Mouse (Mus musculus) embryonic facial prominence, embryonic 12.5 days (tissue): ENCODE measurements around the gene Ggct. TPM values are rescaled to one million over a fixed set of nuclear protein-coding genes. Genes with fewer than 3 reads are reported as not detected.

Source experiments
- ATAC-seq: fragments of 200-750 bp; cut with Nextera tagmentation; 2 replicates; pipeline ENCODE4 v1.8.0; 2017; ENCODE audit not compliant: insufficient number of reproducible peaks, insufficient read depth, low FRiP score, low TSS enrichment
- H3K27ac ChIP-seq: fragments of 300-500 bp; sonication (generic); 2 replicates; pipeline ENCODE4 v1.5.1; 2016; ENCODE audit warnings: mild to moderate bottlenecking
- H3K27me3 ChIP-seq: fragments of 300-500 bp; sonication (generic); 2 replicates; pipeline ENCODE4 v1.6.1; 2016; ENCODE audit warnings: mild to moderate bottlenecking, moderate library complexity
- H3K36me3 ChIP-seq: fragments of 300-500 bp; sonication (generic); 2 replicates; pipeline ENCODE4 v1.6.1; 2016; ENCODE audit warnings: mild to moderate bottlenecking
- H3K4me1 ChIP-seq: fragments of 300-500 bp; sonication (generic); 2 replicates; pipeline ENCODE4 v1.6.1; 2016
- H3K4me2 ChIP-seq: fragments of 300-500 bp; sonication (generic); replicated peaks from 2 replicates; pipeline ENCODE4 v1.6.1; 2016; ENCODE audit warnings: mild to moderate bottlenecking, moderate library complexity
- H3K4me3 ChIP-seq: fragments of 300-500 bp; sonication (generic); 2 replicates; pipeline ENCODE4 v1.5.1; 2016; ENCODE audit warnings: mild to moderate bottlenecking
- H3K9ac ChIP-seq: fragments of 300-500 bp; sonication (generic); 2 replicates; pipeline ENCODE4 v1.6.1; 2016; ENCODE audit warnings: mild to moderate bottlenecking, moderate library complexity
- H3K9me3 ChIP-seq: fragments of 300-500 bp; sonication (generic); 2 replicates; pipeline ENCODE4 v1.6.1; 2016; ENCODE audit warnings: mild to moderate bottlenecking, moderate library complexity
- WGBS: fragments of 180-500 bp; shearing (Covaris S2); methylation state at CpG from one replicate; pipeline ENCODE4 v1.1.7; 2016; 5-methylcytosine and 5-hydroxymethylcytosine counted together
- polyA plus RNA-seq: library from polyadenylated mRNA; unstranded; fragments of >200 nt; fragmentation: Nextera tagmentation; extraction: Ambion mirVana; gene quantifications from 2 replicates; pipeline ENCODE4 v1.2.1, GENCODE M21; 2016

The Ggct gene
- 9.8 and 12.5 TPM in 2 replicates for polyA plus RNA-seq

DNA sequence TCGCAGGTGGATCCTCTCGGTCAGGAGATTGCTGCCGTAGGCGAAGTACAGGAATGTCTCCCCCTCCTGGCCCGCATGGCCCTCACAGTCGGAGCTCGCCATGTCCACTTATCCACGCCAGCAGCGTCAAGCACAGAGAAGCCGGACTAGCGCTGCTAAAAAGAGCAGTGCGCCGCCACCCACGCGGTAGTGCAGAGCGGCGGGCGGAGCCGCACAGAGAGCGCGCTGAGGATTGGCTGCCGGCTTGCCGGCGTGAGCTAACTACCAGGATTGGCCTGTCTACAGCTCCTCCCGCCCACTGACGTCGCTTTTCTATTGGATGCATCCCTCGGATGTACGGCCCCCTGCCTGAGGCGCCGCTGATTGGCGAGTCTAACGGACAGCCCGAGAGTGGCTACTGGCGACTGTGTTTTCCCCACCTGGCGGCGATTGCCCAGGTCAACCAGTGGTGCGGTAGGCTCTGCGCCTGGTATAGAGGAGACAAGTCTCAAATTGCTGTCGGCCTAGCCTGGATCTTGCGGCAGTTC is at the start of gene Ggct:
Gene Ggct, minus strand, starts transcription at position 217 of the 527 bp plus-strand sequence.
- peak within 1 kb of the TSS; percentile 51 for H3K4me3 ChIP-seq
- WGBS, result under 1% methylated on average over 41 of the region's 41 CpGs
- H3K27me3 ChIP-seq, result no peaks in the 10 kb centered on the region
- peak within 1 kb of the TSS; percentile 82 for H3K4me2 ChIP-seq
- no peaks in the 10 kb centered on the region for H3K36me3 ChIP-seq
- ATAC-seq, result peak; percentile 100
- no peak within 1 kb of the TSS for H3K27ac ChIP-seq
- H3K9me3 ChIP-seq, result no peaks in the 10 kb centered on the region
- peak within 1 kb of the TSS; percentile 58 for H3K9ac ChIP-seq
- H3K4me1 ChIP-seq, result peaks cover 7% of the 10 kb centered on the region; the same call in 1 of the 2 replicates

DNA sequence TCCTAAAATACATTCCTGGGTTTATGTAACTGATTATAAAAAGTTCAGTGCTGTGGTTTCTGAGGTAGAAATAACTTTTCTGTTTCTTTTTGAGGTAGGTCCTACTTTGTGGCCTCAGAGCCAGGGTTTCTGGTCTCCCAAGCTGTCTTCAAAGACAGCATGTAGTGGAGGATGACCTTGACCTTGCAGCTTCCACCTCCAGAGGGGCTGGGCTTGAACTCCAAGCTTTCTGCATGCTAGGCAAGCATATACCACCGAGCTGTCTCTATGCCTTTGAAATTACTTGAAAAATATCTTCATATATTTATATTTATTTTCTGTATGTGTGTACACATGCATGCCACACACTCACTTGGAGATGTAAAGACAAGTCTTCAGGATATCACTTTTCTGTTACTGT is 47.3 kb upstream of the Ggct start:
- no peak overlapping the region; the same call in 1 of the 2 replicates for H3K9ac ChIP-seq
- no peak for ATAC-seq
- no peaks in the 10 kb centered on the region for H3K36me3 ChIP-seq
- no peak overlapping the region for H3K27ac ChIP-seq
- H3K27me3 ChIP-seq, result no peaks in the 10 kb centered on the region
- no peaks in the 10 kb centered on the region for H3K9me3 ChIP-seq
- WGBS, result 52% methylated on average over 1 of the region's 1 CpGs
- H3K4me1 ChIP-seq, result peaks cover 11% of the 10 kb centered on the region; the same call in 1 of the 2 replicates
- H3K4me3 ChIP-seq, result no peak overlapping the region
- no peak overlapping the region for H3K4me2 ChIP-seq

DNA sequence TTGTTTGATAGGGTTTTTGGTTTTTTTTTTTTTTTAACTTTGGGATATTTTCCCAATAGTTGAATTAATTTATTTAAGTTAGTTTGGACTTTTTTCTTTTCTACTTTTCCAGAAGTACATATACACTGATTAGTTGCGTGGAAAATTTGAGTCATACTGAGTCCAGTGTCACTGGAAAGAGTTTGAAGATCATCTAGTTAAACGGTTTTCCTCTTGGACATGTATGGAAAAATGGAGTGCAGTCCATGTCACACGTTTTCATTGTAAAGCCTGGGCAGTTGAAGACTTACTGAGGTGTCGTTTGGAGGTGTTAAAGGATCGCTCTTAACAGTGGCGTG is 46.7 kb upstream of the Ggct start:
- no peaks in the 10 kb centered on the region for H3K9me3 ChIP-seq
- H3K4me2 ChIP-seq, result peak overlapping the region; percentile 82
- H3K9ac ChIP-seq, result no peak overlapping the region
- no peaks in the 10 kb centered on the region for H3K36me3 ChIP-seq
- H3K4me3 ChIP-seq, result no peak overlapping the region
- no peaks in the 10 kb centered on the region for H3K27me3 ChIP-seq
- peaks cover 11% of the 10 kb centered on the region; the same call in 1 of the 2 replicates for H3K4me1 ChIP-seq
- ATAC-seq, result no peak
- no peak overlapping the region for H3K27ac ChIP-seq
- WGBS, result 83% methylated on average over 6 of the region's 6 CpGs

DNA sequence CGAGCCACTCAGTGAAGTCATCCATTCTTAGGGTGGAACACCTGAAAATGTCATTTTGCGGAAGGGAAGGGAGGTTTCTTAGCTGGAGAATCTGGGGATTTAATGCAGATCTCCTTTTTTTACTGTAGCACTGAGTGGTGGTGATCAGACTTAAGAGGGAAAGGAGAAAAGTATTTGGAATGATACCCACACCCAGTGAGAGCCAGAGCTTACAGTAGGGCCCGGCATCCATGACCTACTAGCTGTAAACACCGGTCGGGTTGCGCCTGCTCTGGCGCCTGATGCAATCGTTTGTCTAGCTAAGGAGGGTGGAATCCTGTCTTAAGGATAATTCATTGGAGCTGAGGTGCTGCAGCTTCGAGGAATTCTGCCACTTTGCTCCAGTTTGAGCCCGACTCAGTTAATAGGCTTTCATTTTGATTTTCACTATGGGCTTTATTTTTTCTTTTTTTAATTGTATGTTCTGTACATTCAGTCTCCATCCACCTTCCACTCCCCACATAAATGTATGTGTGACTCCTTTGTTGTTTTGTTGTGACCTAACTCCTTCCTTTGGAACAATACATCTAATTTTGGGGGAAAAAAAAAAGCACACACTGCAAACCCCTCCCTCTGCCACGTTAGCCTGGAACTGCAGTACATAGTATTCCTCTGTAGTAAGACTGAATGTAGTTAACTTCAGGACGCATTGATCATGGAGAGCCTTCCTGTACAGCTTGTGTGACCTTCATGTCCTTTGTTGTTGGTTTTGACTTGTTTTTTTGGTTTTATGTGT is 46.1 kb upstream of the Ggct start:
- 3% methylated on average over 12 of the region's 12 CpGs for WGBS
- no peak for ATAC-seq
- Histone ChIP-seq H3K4me1 (peaks cover 11% of the 10 kb centered on the region; the same call in 1 of the 2 replicates), H3K4me3 (peak overlapping the region; percentile 97), H3K27ac (peak overlapping the region; percentile 90), H3K9me3 (no peaks in the 10 kb centered on the region), H3K27me3 (no peaks in the 10 kb centered on the region), H3K36me3 (no peaks in the 10 kb centered on the region), H3K9ac (peak overlapping the region; percentile 79), H3K4me2 (peak overlapping the region; percentile 82)

DNA sequence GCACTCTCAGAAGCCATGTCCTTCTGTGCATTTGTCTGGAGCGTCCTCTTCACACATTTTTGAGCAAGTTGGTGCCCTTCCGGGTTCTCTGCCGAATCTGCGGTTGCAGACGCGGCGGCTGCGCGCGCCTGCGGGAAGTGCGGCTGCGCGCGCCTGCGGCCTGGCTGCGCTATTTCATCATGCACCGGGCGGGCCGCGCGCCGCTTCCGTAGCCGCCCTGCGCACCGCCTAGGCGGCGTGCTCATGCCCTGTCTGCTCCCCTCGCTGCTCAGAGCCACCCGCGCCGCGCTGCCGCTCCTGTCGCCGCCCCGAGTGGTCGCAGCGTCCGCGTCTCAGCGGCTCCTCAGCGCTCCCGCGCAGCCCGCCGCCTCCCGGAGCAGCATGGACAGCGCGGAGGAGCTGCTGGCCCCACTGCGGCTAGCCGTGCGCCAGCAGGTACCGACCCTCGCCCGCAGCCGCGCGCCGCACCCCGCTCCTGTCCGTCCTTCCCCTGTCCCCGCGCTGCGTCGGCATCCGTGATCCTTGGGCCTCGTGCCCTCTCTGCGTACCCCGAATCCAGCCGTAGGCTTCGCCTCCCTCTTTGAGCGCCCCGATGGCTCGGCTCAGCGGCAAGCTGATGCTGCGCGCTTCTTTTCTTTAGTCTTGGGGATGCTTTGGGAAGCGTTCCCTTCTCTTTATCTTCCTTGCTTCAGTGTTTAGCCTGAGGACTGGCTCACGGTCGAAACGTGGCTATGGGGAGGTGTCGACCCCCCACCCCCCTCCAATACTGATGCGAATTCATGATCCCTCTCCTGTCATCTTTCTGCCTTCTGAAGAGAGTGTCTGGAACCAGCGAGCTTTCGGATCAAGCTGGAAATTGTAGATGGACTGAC is 45.3 kb upstream of the Ggct start, which contains the start of gene Gars:
Gene Gars, plus strand, starts transcription at position 209 of the 872 bp plus-strand sequence.
- H3K27ac ChIP-seq, result peak within 1 kb of the TSS; percentile 90
- H3K36me3 ChIP-seq, result no peaks in the 10 kb centered on the region
- peak within 1 kb of the TSS; percentile 82 for H3K4me2 ChIP-seq
- ATAC-seq, result peak; percentile 91
- H3K9ac ChIP-seq, result peak within 1 kb of the TSS; percentile 79
- peaks cover 11% of the 10 kb centered on the region; the same call in 1 of the 2 replicates for H3K4me1 ChIP-seq
- H3K27me3 ChIP-seq, result no peaks in the 10 kb centered on the region
- WGBS, result under 1% methylated on average over 87 of the region's 87 CpGs
- H3K9me3 ChIP-seq, result no peaks in the 10 kb centered on the region
- peak within 1 kb of the TSS; percentile 97 for H3K4me3 ChIP-seq

DNA sequence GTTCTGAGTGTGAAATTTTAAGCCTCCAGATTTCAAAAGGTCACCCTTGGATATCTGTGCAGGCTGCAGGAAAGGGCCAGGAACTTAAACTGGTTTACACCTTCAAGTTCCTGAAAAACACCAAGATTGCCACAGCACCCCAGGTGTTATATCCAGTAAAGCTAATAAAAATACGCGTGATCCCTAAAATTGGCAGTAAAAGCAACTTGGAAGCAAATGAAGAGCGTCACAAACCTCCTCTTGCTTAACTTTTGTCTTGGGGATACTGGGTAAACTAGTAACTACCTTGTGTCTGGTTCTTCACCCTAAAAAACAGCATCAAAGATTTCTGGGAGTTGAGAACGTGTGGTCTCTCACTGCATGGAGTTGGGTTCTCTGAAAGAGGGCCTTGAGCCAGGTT is 44.0 kb upstream of the Ggct start:
- WGBS, result 88% methylated on average over 4 of the region's 4 CpGs
- no peaks in the 10 kb centered on the region for H3K9me3 ChIP-seq
- H3K4me3 ChIP-seq, result no peak overlapping the region
- no peak overlapping the region for H3K4me2 ChIP-seq
- H3K27me3 ChIP-seq, result no peaks in the 10 kb centered on the region
- no peak overlapping the region for H3K27ac ChIP-seq
- ATAC-seq, result no peak
- H3K36me3 ChIP-seq, result no peaks in the 10 kb centered on the region
- no peak overlapping the region for H3K9ac ChIP-seq
- peaks cover 11% of the 10 kb centered on the region; the same call in 1 of the 2 replicates for H3K4me1 ChIP-seq

DNA sequence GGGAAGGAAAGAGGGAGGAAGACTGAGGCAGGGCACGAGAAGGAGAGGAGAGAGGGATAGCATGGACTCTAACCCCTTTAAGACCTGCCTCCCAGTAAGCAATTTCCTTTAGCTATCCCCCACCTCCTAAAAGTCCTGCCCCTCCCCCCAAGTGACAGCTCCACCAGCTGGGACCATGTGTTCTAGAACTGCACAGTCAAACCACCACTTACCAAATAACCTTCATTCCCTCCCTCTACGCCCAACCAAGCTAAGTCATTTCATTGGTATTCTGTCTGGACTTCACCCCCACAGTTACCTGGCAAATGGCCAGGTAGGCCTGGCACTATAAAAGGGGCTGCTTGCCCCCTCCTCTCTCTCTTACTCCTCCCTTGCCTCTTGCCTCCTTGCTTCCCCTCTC is 34.9 kb upstream of the Ggct start:
- WGBS, result 68% methylated on average over 1 of the region's 2 CpGs
- Histone ChIP-seq H3K27me3 (no peaks in the 10 kb centered on the region), H3K9ac (no peak overlapping the region), H3K9me3 (no peaks in the 10 kb centered on the region), H3K4me1 (no peaks in the 10 kb centered on the region), H3K4me3 (no peak overlapping the region), H3K27ac (no peak overlapping the region), H3K36me3 (no peaks in the 10 kb centered on the region), H3K4me2 (no peak overlapping the region)
- no peak for ATAC-seq

DNA sequence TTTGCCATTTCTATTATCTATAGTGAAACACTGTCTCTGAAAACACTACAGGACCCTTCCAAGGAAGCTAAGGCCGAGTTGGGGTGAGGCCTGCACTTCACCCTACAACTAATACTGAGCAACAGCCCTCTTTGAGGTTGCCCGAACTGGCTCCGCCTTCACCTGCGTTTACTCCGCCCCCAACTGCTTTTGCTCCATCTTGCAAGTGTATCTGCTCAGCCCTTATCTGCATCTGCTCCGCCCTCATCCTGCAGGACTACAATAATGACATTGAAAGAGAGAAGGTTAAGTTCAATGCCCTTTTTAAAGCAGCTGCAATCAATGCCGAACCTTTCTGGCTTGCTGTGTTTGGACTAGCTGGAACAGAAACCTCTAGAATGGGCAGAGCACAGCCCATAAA is 29.1 kb upstream of the Ggct start:
- WGBS, result 87% methylated on average over 7 of the region's 7 CpGs
- Histone ChIP-seq H3K4me3 (no peak overlapping the region), H3K9ac (no peak overlapping the region), H3K36me3 (no peaks in the 10 kb centered on the region), H3K27me3 (no peaks in the 10 kb centered on the region), H3K9me3 (no peaks in the 10 kb centered on the region), H3K4me1 (0 out of 2 replicates have a peak, but pooled peaks cover 1% of the 10 kb centered on the region), H3K27ac (no peak overlapping the region), H3K4me2 (no peak overlapping the region)
- no peak for ATAC-seq

DNA sequence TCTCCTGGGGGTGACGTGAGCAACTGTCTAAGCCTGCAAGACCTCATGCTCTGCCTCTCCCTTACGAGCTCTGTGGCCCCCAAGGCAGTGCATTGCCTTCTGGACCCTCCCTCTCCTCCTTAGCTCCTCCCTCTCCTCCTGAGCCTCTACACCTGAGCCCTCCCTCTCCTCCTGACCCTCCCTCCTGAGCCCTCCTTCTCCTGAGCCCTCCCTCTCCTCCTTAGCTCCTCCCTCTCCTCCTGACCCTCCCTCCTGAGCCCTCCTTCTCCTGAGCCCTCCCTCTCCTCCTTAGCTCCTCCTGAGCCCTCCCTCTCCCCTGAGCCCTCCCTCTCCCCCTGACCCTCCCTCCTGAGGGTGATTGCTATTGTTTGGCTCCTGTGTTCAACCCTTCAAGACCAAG is 25.7 kb upstream of the Ggct start:
- H3K27ac ChIP-seq, result no peak overlapping the region

DNA sequence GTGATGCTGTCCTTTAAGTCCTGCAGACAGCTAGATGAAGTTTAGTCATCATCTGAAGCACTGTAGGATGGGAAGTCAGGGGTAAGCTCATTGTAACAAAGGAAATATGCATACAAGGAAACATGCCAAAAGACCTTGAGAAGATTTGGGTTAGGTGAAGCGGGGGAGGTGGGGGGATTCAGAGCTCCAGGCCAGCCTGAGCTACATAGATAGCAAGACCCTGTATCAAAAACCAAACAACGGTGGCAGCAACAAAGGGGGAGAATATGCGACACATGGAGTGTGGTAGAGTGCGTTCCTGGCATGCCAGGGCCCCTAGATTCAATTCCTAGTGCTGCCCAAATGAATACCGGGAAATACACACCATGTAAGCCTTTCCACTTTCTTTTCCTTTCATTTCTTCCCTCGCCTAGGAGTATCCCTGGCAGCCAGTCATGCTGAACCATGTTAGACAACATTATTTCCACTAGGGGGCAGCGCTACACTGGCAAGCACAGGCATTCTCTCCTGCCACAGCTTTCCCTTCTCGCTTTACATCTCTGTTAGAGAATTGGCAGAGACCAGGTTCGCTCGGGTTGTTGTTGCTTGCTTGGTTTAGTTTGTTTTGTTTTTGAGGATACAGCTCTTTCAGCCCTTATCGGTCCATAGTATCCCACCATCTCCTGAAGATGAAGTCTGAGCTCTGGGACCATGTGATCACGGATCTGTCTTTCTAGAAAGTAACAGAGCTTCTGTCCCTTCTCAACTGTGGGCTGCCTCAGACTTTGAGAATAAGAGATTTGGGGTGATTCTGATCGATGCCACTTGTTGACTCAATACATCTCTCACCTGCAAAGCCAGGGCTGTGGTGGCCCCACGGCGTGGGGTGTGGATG is 24.2 kb upstream of the Ggct start:
- whole genome bisulfite sequencing, result 29% methylated on average over 15 of the region's 15 CpGs
- 0 out of 2 replicates have a peak, but pooled peaks have one; percentile 43 for ATAC-seq
- no peaks in the 10 kb centered on the region for H3K9me3 ChIP-seq
- 0 out of 2 replicates have a peak, but pooled peaks cover 3% of the 10 kb centered on the region for H3K4me1 ChIP-seq
- H3K27me3 ChIP-seq, result no peaks in the 10 kb centered on the region
- H3K36me3 ChIP-seq, result no peaks in the 10 kb centered on the region
- no peak overlapping the region for H3K27ac ChIP-seq
- no peak overlapping the region for H3K4me2 ChIP-seq
- H3K4me3 ChIP-seq, result no peak overlapping the region
- no peak overlapping the region for H3K9ac ChIP-seq

More for the DNA sequence above, 25.7 kb upstream of the Ggct start:
- H3K27me3 ChIP-seq, result no peaks in the 10 kb centered on the region
- H3K4me3 ChIP-seq, result no peak overlapping the region
- H3K9ac ChIP-seq, result no peak overlapping the region
- no peak overlapping the region for H3K4me2 ChIP-seq
- H3K9me3 ChIP-seq, result no peaks in the 10 kb centered on the region
- 69% methylated on average over 2 of the region's 2 CpGs for WGBS
- no peak for ATAC-seq
- no peaks in the 10 kb centered on the region for H3K36me3 ChIP-seq
- H3K4me1 ChIP-seq, result 0 out of 2 replicates have a peak, but pooled peaks cover 3% of the 10 kb centered on the region

DNA sequence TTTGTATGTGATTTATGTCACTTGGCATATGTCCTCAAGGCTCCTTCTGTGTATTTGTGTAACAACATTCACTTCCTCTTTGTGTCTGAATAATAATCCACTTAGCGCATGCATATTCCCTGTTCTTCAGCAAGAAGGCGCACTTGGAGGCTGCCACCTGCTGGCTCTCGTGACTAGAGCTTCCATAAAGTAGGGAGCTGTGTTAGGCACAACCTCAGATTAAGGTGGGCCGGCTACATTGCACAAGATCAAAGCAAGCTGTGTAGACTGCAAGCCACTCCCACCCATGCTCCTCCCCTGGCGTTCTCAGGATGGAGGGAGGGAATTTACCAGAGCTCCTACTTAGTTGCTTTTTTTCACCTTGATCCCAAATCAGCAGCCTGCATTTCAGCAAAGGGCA is 23.5 kb upstream of the Ggct start:
- no peak overlapping the region for H3K4me3 ChIP-seq
- H3K27me3 ChIP-seq, result no peaks in the 10 kb centered on the region
- H3K4me2 ChIP-seq, result no peak overlapping the region
- H3K9ac ChIP-seq, result no peak overlapping the region
- ATAC-seq, result no peak; the same call in 1 of the 2 replicates
- H3K9me3 ChIP-seq, result no peaks in the 10 kb centered on the region
- WGBS, result 22% methylated on average over 5 of the region's 5 CpGs
- no peaks in the 10 kb centered on the region for H3K36me3 ChIP-seq
- H3K4me1 ChIP-seq, result 0 out of 2 replicates have a peak, but pooled peaks cover 3% of the 10 kb centered on the region
- no peak overlapping the region for H3K27ac ChIP-seq
